Mouse (Mus musculus): ENCODE results near the gene Tle6.

GRCm38 (mm10) chr10:81562411-81562810 lies 38.5 kb downstream of the Tle6 start:
- TF ChIP-seq EP300 (IDR thresholded peaks at IDR 0.05; ENCODE audit: insufficient read depth, low read depth, low read length) (no peak), POLR2A (IDR thresholded peaks at IDR 0.05; ENCODE audit: insufficient read depth, low read length) (no peak), CTCF (IDR thresholded peaks at IDR 0.05; ENCODE audit: low read depth, low read length) (no peak)

All from ES-Bruce4 (cell line).